Mouse (Mus musculus) intestine, embryonic 16.5 days (tissue): ENCODE results near the gene As3mt. TPM values are rescaled to one million over a fixed set of nuclear protein-coding genes. Genes with fewer than 3 reads are reported as not detected.

Experiments
- ATAC-seq: fragments of 200-750 bp; cut with Nextera tagmentation; 2 replicates; pipeline ENCODE4 v1.8.0; 2017; ENCODE audit warnings: moderate TSS enrichment, moderate library complexity
- H3K27ac ChIP-seq: fragments of 300-500 bp; sonication (generic); 2 replicates; pipeline ENCODE4 v1.5.1; 2014; ENCODE audit warnings: mild to moderate bottlenecking, low read length
- H3K27me3 ChIP-seq: fragments of 300-500 bp; sonication (generic); replicated peaks from 2 replicates; pipeline ENCODE4 v1.6.1; 2014; ENCODE audit warnings: low read length, control low read depth, mixed read lengths; ENCODE audit not compliant: control insufficient read depth, insufficient read depth
- H3K36me3 ChIP-seq: fragments of 300-500 bp; sonication (generic); 2 replicates; pipeline ENCODE4 v1.6.1; 2014; ENCODE audit warnings: low read length, control low read depth; ENCODE audit not compliant: control insufficient read depth, insufficient read depth
- H3K4me1 ChIP-seq: fragments of 300-500 bp; sonication (generic); 2 replicates; pipeline ENCODE4 v1.6.1; 2014; ENCODE audit warnings: low read length, control low read depth, mixed read lengths; ENCODE audit not compliant: control insufficient read depth, insufficient read depth
- H3K4me2 ChIP-seq: fragments of 300-500 bp; sonication (generic); 2 replicates; pipeline ENCODE4 v1.6.1; 2014; ENCODE audit warnings: low read depth, low read length, control low read depth
- H3K4me3 ChIP-seq: fragments of 300-500 bp; sonication (generic); 2 replicates; pipeline ENCODE4 v1.5.1; 2014; ENCODE audit warnings: mild to moderate bottlenecking, low read length
- H3K9ac ChIP-seq: fragments of 300-500 bp; sonication (generic); 2 replicates; pipeline ENCODE4 v1.6.1; 2014; ENCODE audit warnings: low read depth, low read length
- H3K9me3 ChIP-seq: fragments of 300-500 bp; sonication (generic); 2 replicates; pipeline ENCODE4 v1.6.1; 2016; ENCODE audit warnings: low read length, control low read depth; ENCODE audit not compliant: control insufficient read depth
- WGBS: fragments of 180-500 bp; shearing (Covaris S2); extraction: QIAGEN DNeasy Blood & Tissue Kit; methylation state at CpG from one replicate; pipeline ENCODE4 v1.1.7; 2014; 5-methylcytosine and 5-hydroxymethylcytosine counted together
- polyA plus RNA-seq: library from polyadenylated mRNA; unstranded; fragments of >200 nt; fragmentation: Nextera tagmentation; extraction: Ambion mirVana; gene quantifications from 2 replicates; pipeline ENCODE4 v1.2.1, GENCODE M21; 2015

As3mt gene
- polyA plus RNA-seq, 1 experiment from 2014 or later = 69.3 TPM

- ATAC-seq = no peak
Observed at GRCm38 (mm10) chr19:46733626-46734025, 26.4 kb downstream of the As3mt start.

DNA sequence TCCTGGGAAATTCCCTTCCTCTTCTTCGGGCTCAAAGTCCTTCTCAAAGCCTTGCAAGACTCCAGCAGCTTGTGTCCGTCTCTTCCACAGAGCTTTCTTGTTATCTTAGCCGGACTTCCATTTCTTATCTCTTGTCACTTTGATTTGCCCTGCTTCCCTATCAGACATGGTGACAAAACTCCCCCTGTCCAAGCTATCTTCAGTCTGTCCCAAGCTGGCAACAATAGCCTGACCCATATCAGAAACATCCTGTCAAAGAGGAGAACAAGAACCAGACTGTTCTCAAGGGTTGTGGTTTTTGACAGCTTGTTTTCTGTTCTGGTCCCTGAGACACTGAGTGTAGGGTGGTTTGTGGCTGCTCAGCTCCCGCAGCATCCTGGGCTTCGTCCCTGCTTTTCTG, 28.0 kb downstream of the As3mt start:
- no peak overlapping the region for H3K4me2 ChIP-seq
- H3K4me1 ChIP-seq = no peaks in the 10 kb centered on the region
- no peaks in the 10 kb centered on the region for H3K27me3 ChIP-seq
- no peak for ATAC-seq
- no peaks in the 10 kb centered on the region for H3K9me3 ChIP-seq
- no peak overlapping the region for H3K4me3 ChIP-seq
- H3K27ac ChIP-seq = no peak overlapping the region
- peaks cover 4% of the 10 kb centered on the region; the same call in 1 of the 2 replicates for H3K36me3 ChIP-seq
- 42% methylated on average over 5 of the region's 5 CpGs for WGBS
- no peak overlapping the region for H3K9ac ChIP-seq

More at GRCm38 (mm10) chr19:46733626-46734025, 26.4 kb downstream of the As3mt start:
- H3K4me1 ChIP-seq = no peaks in the 10 kb centered on the region
- WGBS = 92% methylated on average over 7 of the region's 7 CpGs
- no peak overlapping the region for H3K9ac ChIP-seq
- no peak overlapping the region for H3K27ac ChIP-seq
- H3K36me3 ChIP-seq = peaks cover 3% of the 10 kb centered on the region; the same call in 1 of the 2 replicates
- H3K4me2 ChIP-seq = no peak overlapping the region
- no peaks in the 10 kb centered on the region for H3K9me3 ChIP-seq
- H3K4me3 ChIP-seq = no peak overlapping the region
- H3K27me3 ChIP-seq = no peaks in the 10 kb centered on the region

GRCm38 (mm10) chr19:46737106-46737505, 29.8 kb downstream of the As3mt start:
- no peak overlapping the region for H3K9ac ChIP-seq
- H3K4me1 ChIP-seq = no peaks in the 10 kb centered on the region
- H3K27ac ChIP-seq = no peak overlapping the region
- H3K4me3 ChIP-seq = no peak overlapping the region
- no peak for ATAC-seq
- no peaks in the 10 kb centered on the region for H3K27me3 ChIP-seq
- peaks cover 4% of the 10 kb centered on the region; the same call in 1 of the 2 replicates for H3K36me3 ChIP-seq
- H3K9me3 ChIP-seq = no peaks in the 10 kb centered on the region
- H3K4me2 ChIP-seq = no peak overlapping the region
- 75% methylated on average over 7 of the region's 7 CpGs for WGBS

- Histone ChIP-seq H3K9ac (no peak overlapping the region), H3K9me3 (no peaks in the 10 kb centered on the region), H3K4me3 (no peak overlapping the region), H3K27me3 (no peaks in the 10 kb centered on the region), H3K4me2 (no peak overlapping the region), H3K27ac (no peak overlapping the region), H3K36me3 (peaks cover 4% of the 10 kb centered on the region; the same call in 1 of the 2 replicates), H3K4me1 (no peaks in the 10 kb centered on the region)
- no peak for ATAC-seq
- 53% methylated on average over 7 of the region's 7 CpGs for WGBS
Observed at GRCm38 (mm10) chr19:46740341-46741008, 33.2 kb downstream of the As3mt start.

DNA sequence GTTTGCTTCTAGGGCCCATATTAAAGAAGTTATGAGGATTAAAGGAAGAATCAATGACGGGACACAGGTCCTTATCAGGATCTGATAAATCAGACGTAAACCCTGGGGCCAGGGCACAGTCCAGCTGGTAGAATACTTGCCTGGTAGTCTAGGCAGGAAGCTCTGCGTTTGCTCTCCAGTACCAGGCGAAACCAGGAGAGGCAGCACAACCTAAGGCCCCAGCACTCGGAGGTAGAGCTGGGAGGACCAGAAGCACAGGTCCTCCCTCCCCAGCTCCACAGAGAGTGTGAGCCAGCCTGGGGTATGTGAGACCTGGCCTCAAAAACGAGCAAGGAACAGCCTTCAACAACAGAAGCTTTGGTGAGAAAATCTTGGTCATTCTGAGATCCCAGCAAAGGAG, 34.3 kb downstream of the As3mt start:
- 34% methylated on average over 6 of the region's 6 CpGs for WGBS
- Histone ChIP-seq H3K36me3 (peaks cover 4% of the 10 kb centered on the region; the same call in 1 of the 2 replicates), H3K27ac (no peak overlapping the region), H3K4me2 (no peak overlapping the region), H3K4me3 (no peak overlapping the region), H3K27me3 (no peaks in the 10 kb centered on the region), H3K9me3 (no peaks in the 10 kb centered on the region), H3K4me1 (no peaks in the 10 kb centered on the region), H3K9ac (no peak overlapping the region)
- ATAC-seq = no peak

DNA sequence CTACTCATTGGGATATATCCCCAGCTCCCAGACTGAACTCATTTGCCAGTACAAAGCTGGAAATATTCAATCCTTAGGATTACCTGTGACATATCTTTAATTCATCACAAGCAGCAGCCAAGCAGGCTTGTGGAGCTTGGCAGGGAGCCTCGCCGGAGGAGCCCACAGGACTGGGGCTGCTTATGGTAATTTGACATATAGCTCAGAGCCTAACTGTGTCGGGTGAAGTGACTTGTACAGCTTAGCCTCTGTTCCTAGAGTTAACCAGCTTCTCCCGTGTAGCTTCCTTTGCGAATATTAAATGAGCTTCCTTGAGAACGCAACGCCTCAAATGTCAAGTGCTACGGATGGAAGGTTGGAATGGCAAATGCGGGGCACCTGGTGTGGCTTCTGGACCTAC, 37.4 kb downstream of the As3mt start:
- H3K4me1 ChIP-seq = no peaks in the 10 kb centered on the region
- no peaks in the 10 kb centered on the region for H3K36me3 ChIP-seq
- no peak for ATAC-seq
- no peaks in the 10 kb centered on the region for H3K27me3 ChIP-seq
- 68% methylated on average over 9 of the region's 9 CpGs for WGBS
- no peak overlapping the region for H3K27ac ChIP-seq
- no peak overlapping the region for H3K4me2 ChIP-seq
- H3K4me3 ChIP-seq = no peak overlapping the region
- no peak overlapping the region for H3K9ac ChIP-seq
- H3K9me3 ChIP-seq = no peaks in the 10 kb centered on the region

- Histone ChIP-seq H3K9ac (no peak overlapping the region), H3K9me3 (no peaks in the 10 kb centered on the region), H3K27me3 (no peaks in the 10 kb centered on the region), H3K4me3 (no peak overlapping the region), H3K4me1 (no peaks in the 10 kb centered on the region), H3K4me2 (no peak overlapping the region), H3K27ac (no peak overlapping the region), H3K36me3 (no peaks in the 10 kb centered on the region)
- ATAC-seq = no peak
- WGBS = 81% methylated on average over 3 of the region's 3 CpGs
Observed at GRCm38 (mm10) chr19:46747799-46748198, 40.5 kb downstream of the As3mt start.

- no peak for ATAC-seq
- no peak overlapping the region for H3K9ac ChIP-seq
- H3K4me3 ChIP-seq = no peak overlapping the region
- H3K4me1 ChIP-seq = no peaks in the 10 kb centered on the region
- no peak overlapping the region for H3K4me2 ChIP-seq
- whole genome bisulfite sequencing = 87% methylated on average over 5 of the region's 5 CpGs
- H3K36me3 ChIP-seq = no peaks in the 10 kb centered on the region
- H3K27me3 ChIP-seq = no peaks in the 10 kb centered on the region
- no peak overlapping the region for H3K27ac ChIP-seq
- no peaks in the 10 kb centered on the region for H3K9me3 ChIP-seq
Observed at GRCm38 (mm10) chr19:46752235-46752634, 45.0 kb downstream of the As3mt start.

GRCm38 (mm10) chr19:46755066-46755465, 47.8 kb downstream of the As3mt start:
- Histone ChIP-seq H3K9me3 (no peaks in the 10 kb centered on the region), H3K27ac (no peak overlapping the region), H3K27me3 (no peaks in the 10 kb centered on the region), H3K36me3 (no peaks in the 10 kb centered on the region), H3K4me3 (no peak overlapping the region), H3K9ac (no peak overlapping the region), H3K4me2 (no peak overlapping the region), H3K4me1 (no peaks in the 10 kb centered on the region)
- whole genome bisulfite sequencing = 50% methylated on average over 9 of the region's 9 CpGs
- no peak for ATAC-seq

DNA sequence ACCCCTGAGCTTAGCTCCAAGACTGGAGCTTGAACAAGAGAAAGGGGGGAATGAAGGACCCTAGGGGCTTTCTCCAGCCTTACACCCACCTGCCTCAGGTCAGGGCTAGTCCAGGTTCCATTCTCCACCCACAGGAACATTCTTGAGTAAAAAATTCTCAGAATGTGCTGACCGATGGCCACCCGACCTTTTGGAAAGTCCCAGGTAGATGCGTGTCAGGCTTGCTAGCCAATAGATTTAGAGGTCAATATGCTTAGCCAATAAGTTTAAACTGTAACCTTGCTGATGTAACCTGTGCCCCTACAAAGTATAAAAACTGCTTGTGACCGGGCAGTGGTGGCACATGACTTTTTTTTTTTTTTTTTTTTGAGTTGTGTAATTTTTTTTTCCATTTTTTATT, 49.0 kb downstream of the As3mt start:
- WGBS = 92% methylated on average over 4 of the region's 4 CpGs
- no peaks in the 10 kb centered on the region for H3K36me3 ChIP-seq
- no peak overlapping the region for H3K4me2 ChIP-seq
- no peak overlapping the region for H3K9ac ChIP-seq
- no peaks in the 10 kb centered on the region for H3K9me3 ChIP-seq
- peaks cover 2% of the 10 kb centered on the region; the same call in 1 of the 2 replicates for H3K4me1 ChIP-seq
- H3K27ac ChIP-seq = no peak overlapping the region
- H3K4me3 ChIP-seq = no peak overlapping the region
- ATAC-seq = no peak
- H3K27me3 ChIP-seq = no peaks in the 10 kb centered on the region
